Mouse (Mus musculus): ENCODE results near the gene Bicc1. TPM values are rescaled to one million over a fixed set of nuclear protein-coding genes. Genes with fewer than 3 reads are reported as not detected.
A peak's percentile ranks its signal among the peaks of the same experiment; 100 is the strongest.

Bicc1 gene
- polyA plus RNA-seq, 1 experiment from 2014 or later = 4.9 TPM

DNA sequence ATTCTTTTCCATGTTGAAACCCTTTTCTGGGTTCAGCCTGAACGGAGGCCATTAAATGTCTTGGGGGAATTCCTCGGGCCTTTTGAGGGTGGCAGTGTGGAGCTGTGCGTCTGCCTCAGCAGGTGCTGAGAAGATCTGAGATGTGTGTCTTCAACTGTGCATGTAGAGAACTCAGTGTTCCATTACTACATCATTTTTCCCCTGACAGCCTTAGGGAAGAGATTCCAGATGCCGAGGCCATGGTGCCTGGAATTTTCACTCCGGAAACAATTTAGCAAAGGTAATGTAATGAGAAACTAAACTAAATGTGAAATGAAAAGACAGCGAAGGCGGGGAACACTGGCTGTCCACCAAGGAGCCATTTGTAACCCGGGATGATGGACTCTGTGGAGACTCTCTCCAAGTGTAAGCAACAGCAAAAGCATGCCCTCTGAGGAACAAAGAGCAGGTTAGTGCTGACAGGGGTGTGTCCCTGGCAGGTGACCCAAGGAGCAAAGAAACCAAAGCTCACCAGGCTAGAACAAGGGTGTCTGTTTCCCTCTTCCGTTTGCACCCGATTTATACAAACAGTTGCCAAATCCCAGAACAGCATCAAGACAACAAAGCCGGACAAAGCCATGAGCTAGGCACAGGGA, 176.3 kb downstream of the Bicc1 start:
- no peak overlapping the region for H3K4me2 ChIP-seq (ENCODE audit: low read length)
- H3K4me1 ChIP-seq (ENCODE audit: control insufficient read depth, insufficient read depth, low read depth, low read length) = no peaks in the 10 kb centered on the region
- no peak overlapping the region for H3K27ac ChIP-seq (ENCODE audit: low read depth, low read length)
- no peak overlapping the region for H3K4me3 ChIP-seq (ENCODE audit: low read length)
- ATAC-seq = no peak
- no peaks in the 10 kb centered on the region for H3K9me3 ChIP-seq (ENCODE audit: control insufficient read depth, low read length)
- 79% methylated on average over 11 of the region's 11 CpGs for WGBS
- H3K36me3 ChIP-seq (ENCODE audit: control insufficient read depth, insufficient read depth, low read length) = no peaks in the 10 kb centered on the region
- no peaks in the 10 kb centered on the region for H3K27me3 ChIP-seq (replicated peaks; ENCODE audit: control insufficient read depth, insufficient read depth, low read length)
- H3K9ac ChIP-seq (ENCODE audit: low read depth, low read length) = no peak overlapping the region

DNA sequence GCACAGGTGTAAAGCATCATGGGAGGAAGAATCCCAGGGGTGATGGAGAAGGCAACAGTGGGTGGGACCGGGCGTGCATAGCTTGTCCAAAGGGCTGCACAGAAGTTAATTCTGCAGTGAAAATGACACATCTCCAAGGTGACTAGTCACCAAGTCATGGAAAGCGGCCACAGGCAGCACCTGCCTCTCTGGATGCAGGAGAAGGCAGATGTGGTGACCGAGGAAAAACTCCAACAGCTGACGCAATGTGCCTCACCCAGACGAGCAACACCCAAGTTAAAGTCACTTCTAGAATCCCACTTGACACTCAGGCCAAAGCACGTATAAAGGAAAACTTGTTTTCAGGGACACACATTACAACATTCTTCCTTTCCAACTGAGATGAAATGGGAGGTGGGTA, 177.3 kb downstream of the Bicc1 start:
- H3K4me2 ChIP-seq (ENCODE audit: low read length) = no peak overlapping the region
- H3K9me3 ChIP-seq (ENCODE audit: control insufficient read depth, low read length) = no peaks in the 10 kb centered on the region
- WGBS = 89% methylated on average over 7 of the region's 7 CpGs
- no peaks in the 10 kb centered on the region for H3K4me1 ChIP-seq (ENCODE audit: control insufficient read depth, insufficient read depth, low read depth, low read length)
- no peaks in the 10 kb centered on the region for H3K27me3 ChIP-seq (replicated peaks; ENCODE audit: control insufficient read depth, insufficient read depth, low read length)
- H3K27ac ChIP-seq (ENCODE audit: low read depth, low read length) = no peak overlapping the region
- ATAC-seq = no peak
- no peak overlapping the region for H3K4me3 ChIP-seq (ENCODE audit: low read length)
- H3K9ac ChIP-seq (ENCODE audit: low read depth, low read length) = no peak overlapping the region
- no peaks in the 10 kb centered on the region for H3K36me3 ChIP-seq (ENCODE audit: control insufficient read depth, insufficient read depth, low read length)

DNA sequence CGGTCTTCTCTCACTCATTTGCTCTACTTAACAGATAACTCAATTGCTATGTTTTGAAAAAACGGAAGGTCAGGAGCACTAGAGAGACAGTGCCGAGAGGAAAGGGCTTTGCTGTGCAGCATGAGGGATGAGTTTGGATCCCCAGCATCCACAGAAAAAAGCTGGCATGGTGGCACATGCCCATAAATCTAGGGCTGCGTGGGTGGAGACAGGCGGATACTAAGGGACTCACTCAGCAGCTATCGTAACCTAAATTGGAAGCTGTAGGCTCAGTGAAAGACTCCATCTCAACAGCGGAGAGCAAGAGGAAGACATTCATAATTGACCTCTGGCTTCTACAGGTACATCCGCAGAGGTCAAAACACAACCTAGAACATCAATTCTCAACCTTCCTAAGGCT, 179.8 kb downstream of the Bicc1 start:
- WGBS = 92% methylated on average over 8 of the region's 8 CpGs
- Histone ChIP-seq H3K9me3 (ENCODE audit: control insufficient read depth, low read length) (no peaks in the 10 kb centered on the region), H3K27ac (ENCODE audit: low read depth, low read length) (no peak overlapping the region), H3K4me1 (ENCODE audit: control insufficient read depth, insufficient read depth, low read depth, low read length) (no peaks in the 10 kb centered on the region; the same call in 1 of the 2 replicates), H3K9ac (ENCODE audit: low read depth, low read length) (no peak overlapping the region), H3K4me2 (ENCODE audit: low read length) (no peak overlapping the region), H3K36me3 (ENCODE audit: control insufficient read depth, insufficient read depth, low read length) (no peaks in the 10 kb centered on the region), H3K4me3 (ENCODE audit: low read length) (no peak overlapping the region), H3K27me3 (replicated peaks; ENCODE audit: control insufficient read depth, insufficient read depth, low read length) (no peaks in the 10 kb centered on the region)
- ATAC-seq = no peak

DNA sequence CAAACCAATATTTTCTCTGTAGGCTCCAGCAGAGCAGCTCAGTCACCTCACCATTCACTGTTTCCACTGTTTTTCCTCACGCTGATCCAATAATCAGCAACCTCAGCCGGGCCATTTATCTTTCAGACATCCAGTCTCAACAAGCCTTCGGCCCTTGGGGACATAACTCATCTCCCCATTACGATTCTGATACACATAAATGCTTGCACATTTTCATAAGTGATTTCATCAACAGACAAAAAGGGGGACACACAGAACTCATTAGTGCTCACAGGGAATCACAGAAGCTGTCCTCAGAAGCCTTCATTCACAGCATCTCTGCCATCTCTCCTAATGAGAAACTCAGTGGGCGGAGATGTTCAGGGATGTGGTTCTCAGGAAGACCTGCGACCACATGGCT, 182.4 kb downstream of the Bicc1 start:
- H3K9ac ChIP-seq (ENCODE audit: low read depth, low read length) = no peak overlapping the region
- no peak for ATAC-seq
- H3K4me3 ChIP-seq (ENCODE audit: low read length) = no peak overlapping the region
- no peaks in the 10 kb centered on the region for H3K27me3 ChIP-seq (replicated peaks; ENCODE audit: control insufficient read depth, insufficient read depth, low read length)
- no peaks in the 10 kb centered on the region for H3K36me3 ChIP-seq (ENCODE audit: control insufficient read depth, insufficient read depth, low read length)
- no peaks in the 10 kb centered on the region; the same call in 1 of the 2 replicates for H3K4me1 ChIP-seq (ENCODE audit: control insufficient read depth, insufficient read depth, low read depth, low read length)
- no peaks in the 10 kb centered on the region for H3K9me3 ChIP-seq (ENCODE audit: control insufficient read depth, low read length)
- no peak overlapping the region for H3K27ac ChIP-seq (ENCODE audit: low read depth, low read length)
- WGBS = 55% methylated on average over 6 of the region's 6 CpGs
- no peak overlapping the region for H3K4me2 ChIP-seq (ENCODE audit: low read length)

DNA sequence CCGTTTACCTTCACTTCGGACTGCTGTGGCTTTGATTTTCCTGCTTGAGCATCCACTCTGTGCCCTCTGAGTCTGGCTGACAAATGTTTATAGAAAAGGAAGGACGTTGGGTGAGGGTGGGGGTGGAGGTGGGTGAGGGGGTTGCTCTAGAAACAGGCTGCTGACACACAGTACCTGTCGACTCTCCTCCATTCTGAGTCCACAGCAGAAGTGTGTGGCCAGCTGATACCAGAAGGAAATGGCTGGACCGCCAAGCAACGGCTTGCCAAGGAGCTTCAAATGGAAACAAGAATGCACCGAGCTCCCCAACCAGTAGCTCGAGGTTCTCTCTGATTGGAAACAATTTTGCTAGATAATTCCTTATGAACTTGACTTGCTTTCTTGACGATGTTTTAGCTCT, 182.9 kb downstream of the Bicc1 start:
- ATAC-seq = no peak
- H3K4me1 ChIP-seq (ENCODE audit: control insufficient read depth, insufficient read depth, low read depth, low read length) = no peaks in the 10 kb centered on the region; the same call in 1 of the 2 replicates
- H3K27ac ChIP-seq (ENCODE audit: low read depth, low read length) = no peak overlapping the region
- H3K36me3 ChIP-seq (ENCODE audit: control insufficient read depth, insufficient read depth, low read length) = no peaks in the 10 kb centered on the region
- H3K4me3 ChIP-seq (ENCODE audit: low read length) = no peak overlapping the region
- 77% methylated on average over 9 of the region's 9 CpGs for WGBS
- no peaks in the 10 kb centered on the region for H3K27me3 ChIP-seq (replicated peaks; ENCODE audit: control insufficient read depth, insufficient read depth, low read length)
- H3K9ac ChIP-seq (ENCODE audit: low read depth, low read length) = no peak overlapping the region
- no peaks in the 10 kb centered on the region for H3K9me3 ChIP-seq (ENCODE audit: control insufficient read depth, low read length)
- no peak overlapping the region for H3K4me2 ChIP-seq (ENCODE audit: low read length)

DNA sequence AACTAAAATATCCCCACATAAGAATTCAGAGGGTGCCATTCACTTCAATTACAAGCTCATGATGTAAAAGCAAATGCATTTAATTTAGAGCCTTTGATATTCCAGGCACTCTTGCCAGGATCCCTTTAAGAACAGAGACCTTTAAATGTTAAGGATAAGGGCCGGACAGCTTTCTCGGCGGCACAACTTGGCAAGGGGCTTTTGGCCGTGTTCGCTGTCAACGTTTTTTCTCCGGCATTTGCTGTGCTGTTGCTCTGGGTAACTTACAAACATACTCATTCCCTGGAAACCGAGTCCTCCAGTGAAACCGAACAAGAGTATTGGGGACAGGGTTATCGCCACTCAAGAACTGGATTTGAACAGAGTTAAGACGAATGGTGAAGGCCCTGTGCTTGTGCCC, 188.3 kb downstream of the Bicc1 start:
- WGBS = 73% methylated on average over 11 of the region's 11 CpGs
- Histone ChIP-seq H3K9ac (ENCODE audit: low read depth, low read length) (no peak overlapping the region), H3K27ac (ENCODE audit: low read depth, low read length) (no peak overlapping the region), H3K4me1 (ENCODE audit: control insufficient read depth, insufficient read depth, low read depth, low read length) (no peaks in the 10 kb centered on the region), H3K4me3 (ENCODE audit: low read length) (no peak overlapping the region), H3K27me3 (replicated peaks; ENCODE audit: control insufficient read depth, insufficient read depth, low read length) (no peaks in the 10 kb centered on the region), H3K4me2 (ENCODE audit: low read length) (no peak overlapping the region), H3K9me3 (ENCODE audit: control insufficient read depth, low read length) (no peaks in the 10 kb centered on the region), H3K36me3 (ENCODE audit: control insufficient read depth, insufficient read depth, low read length) (no peaks in the 10 kb centered on the region)
- ATAC-seq = no peak

DNA sequence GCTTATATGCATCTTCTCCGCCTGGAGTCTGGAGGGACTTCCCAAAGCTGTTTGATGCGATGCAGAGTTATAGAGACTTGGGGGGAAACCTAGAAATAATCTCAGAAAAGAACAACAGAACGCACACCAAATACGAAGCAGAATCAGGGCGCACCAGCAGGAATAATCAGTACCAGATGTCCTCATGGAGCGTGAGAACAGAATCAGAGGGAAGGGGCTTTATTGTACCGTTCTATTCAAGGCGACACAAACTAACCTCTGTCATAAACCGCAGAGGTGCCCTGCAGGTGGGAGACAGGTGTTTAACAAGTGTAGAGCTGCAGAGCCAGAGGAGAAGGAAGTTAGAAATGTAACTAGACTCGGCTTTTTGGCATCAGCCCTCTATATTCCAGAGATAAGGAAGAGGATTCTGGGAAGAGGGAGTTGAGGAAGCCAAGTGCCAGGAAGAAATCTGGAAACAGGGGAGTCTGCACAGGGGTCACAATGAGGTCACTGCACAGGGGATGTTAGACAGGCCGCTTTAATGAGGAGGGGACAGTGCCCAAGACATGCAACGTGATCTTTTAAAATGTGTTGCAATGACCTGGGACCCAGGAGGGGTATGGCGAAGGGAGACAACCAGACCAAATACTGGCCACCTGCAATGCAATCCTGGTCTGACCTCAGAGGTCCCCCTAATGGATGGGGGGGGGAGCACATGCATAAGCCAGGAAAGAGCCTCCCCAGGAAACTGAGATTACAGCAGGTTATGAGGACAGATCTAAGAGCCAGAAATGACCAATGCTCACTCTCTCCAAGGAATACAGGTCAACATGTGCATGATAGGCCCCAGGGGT, 190.4 kb downstream of the Bicc1 start:
- 77% methylated on average over 13 of the region's 13 CpGs for WGBS
- Histone ChIP-seq H3K4me1 (ENCODE audit: control insufficient read depth, insufficient read depth, low read depth, low read length) (no peaks in the 10 kb centered on the region), H3K4me3 (ENCODE audit: low read length) (no peak overlapping the region), H3K27ac (ENCODE audit: low read depth, low read length) (no peak overlapping the region), H3K36me3 (ENCODE audit: control insufficient read depth, insufficient read depth, low read length) (no peaks in the 10 kb centered on the region), H3K9ac (ENCODE audit: low read depth, low read length) (no peak overlapping the region), H3K9me3 (ENCODE audit: control insufficient read depth, low read length) (no peaks in the 10 kb centered on the region), H3K4me2 (ENCODE audit: low read length) (no peak overlapping the region), H3K27me3 (replicated peaks; ENCODE audit: control insufficient read depth, insufficient read depth, low read length) (no peaks in the 10 kb centered on the region)
- no peak for ATAC-seq

DNA sequence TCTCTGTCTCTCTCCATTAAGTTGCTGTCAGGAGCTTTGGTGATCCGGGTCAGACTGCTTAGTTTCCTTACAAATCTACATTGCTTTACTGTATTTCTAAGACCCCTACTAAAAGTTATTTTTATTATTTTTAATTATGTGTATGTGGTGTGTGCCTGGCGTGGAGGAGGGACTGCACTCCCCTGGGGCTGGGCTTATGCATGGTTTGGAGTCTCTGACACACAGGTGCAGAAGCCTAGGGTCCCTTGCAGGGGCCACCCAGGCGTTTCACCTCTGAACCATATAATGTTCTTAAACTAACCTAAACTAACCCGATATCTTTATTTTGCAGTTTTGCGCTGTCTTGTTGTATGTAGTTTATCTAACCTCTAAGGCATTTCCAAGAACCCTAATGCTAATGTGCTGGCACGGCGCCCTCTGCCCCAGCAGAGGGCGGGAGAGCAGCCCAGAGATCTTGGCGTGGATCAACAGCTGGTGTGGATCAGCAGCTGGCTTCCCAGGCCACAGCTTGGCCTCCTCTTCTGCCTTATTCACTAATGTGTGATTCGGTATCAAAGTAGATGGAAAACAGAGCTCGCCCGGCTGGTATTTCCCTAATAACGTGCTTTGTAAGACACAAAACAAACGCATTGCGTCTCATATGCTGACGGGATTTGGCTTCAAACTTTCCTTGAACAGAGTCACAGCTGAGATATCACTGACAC, 192.7 kb downstream of the Bicc1 start:
- no peaks in the 10 kb centered on the region for H3K4me1 ChIP-seq (ENCODE audit: control insufficient read depth, insufficient read depth, low read depth, low read length)
- H3K36me3 ChIP-seq (ENCODE audit: control insufficient read depth, insufficient read depth, low read length) = no peaks in the 10 kb centered on the region
- ATAC-seq = no peak
- H3K27me3 ChIP-seq (replicated peaks; ENCODE audit: control insufficient read depth, insufficient read depth, low read length) = no peaks in the 10 kb centered on the region
- 68% methylated on average over 16 of the region's 16 CpGs for WGBS
- H3K27ac ChIP-seq (ENCODE audit: low read depth, low read length) = no peak overlapping the region
- H3K4me2 ChIP-seq (ENCODE audit: low read length) = no peak overlapping the region
- no peak overlapping the region for H3K4me3 ChIP-seq (ENCODE audit: low read length)
- H3K9me3 ChIP-seq (ENCODE audit: control insufficient read depth, low read length) = no peaks in the 10 kb centered on the region
- no peak overlapping the region for H3K9ac ChIP-seq (ENCODE audit: low read depth, low read length)

DNA sequence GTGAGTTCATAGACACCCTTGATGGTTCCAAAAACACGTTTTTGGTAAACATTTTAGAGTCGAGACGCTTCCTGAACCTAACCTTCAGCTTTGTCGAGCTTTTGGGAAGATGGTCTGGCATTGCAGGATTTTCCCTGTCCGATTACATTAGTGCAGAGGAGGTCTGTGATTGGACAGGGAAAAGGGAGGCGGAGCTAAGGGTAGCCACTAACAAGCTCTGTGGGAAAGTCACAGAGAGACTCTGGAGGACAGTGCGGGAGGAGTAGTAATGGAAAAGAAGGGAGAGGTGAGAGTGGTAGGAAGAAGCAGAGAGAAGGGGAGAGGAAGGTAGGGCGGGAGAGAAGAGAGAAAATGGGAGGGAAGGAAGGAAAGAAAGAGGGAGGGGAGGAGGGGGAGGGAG, 194.8 kb downstream of the Bicc1 start:
- WGBS = 41% methylated on average over 8 of the region's 8 CpGs
- Histone ChIP-seq H3K4me1 (ENCODE audit: control insufficient read depth, insufficient read depth, low read depth, low read length) (no peaks in the 10 kb centered on the region), H3K36me3 (ENCODE audit: control insufficient read depth, insufficient read depth, low read length) (no peaks in the 10 kb centered on the region), H3K27me3 (replicated peaks; ENCODE audit: control insufficient read depth, insufficient read depth, low read length) (no peaks in the 10 kb centered on the region), H3K4me2 (ENCODE audit: low read length) (no peak overlapping the region), H3K27ac (ENCODE audit: low read depth, low read length) (no peak overlapping the region), H3K4me3 (ENCODE audit: low read length) (no peak overlapping the region), H3K9me3 (ENCODE audit: control insufficient read depth, low read length) (no peaks in the 10 kb centered on the region), H3K9ac (ENCODE audit: low read depth, low read length) (no peak overlapping the region)
- 0 out of 2 replicates have a peak, but pooled peaks have one; percentile 34 for ATAC-seq
